Mouse (Mus musculus) macrophage (primary cell): ENCODE results near the gene Pex5. TPM values are rescaled to one million over a fixed set of nuclear protein-coding genes. Genes with fewer than 3 reads are reported as not detected.

Experiments
- H3K27ac ChIP-seq: fragments of 350-480 bp; formaldehyde crosslinking; 2 replicates; pipeline ENCODE4 v1.9.0; 2021
- H3K36me3 ChIP-seq: fragments of 350-480 bp; formaldehyde crosslinking; 2 replicates; pipeline ENCODE4 v1.9.0; 2021; ENCODE audit errors: inconsistent target
- H3K4me3 ChIP-seq: fragments of 350-480 bp; formaldehyde crosslinking; 2 replicates; pipeline ENCODE4 v1.9.0; 2021; ENCODE audit errors: inconsistent target
- H3K79me2 ChIP-seq: fragments of 350-480 bp; formaldehyde crosslinking; 2 replicates; pipeline ENCODE4 v1.9.0; 2021; ENCODE audit errors: inconsistent target
- WGBS: methylation state at CpG from one replicate; pipeline ENCODE4 v1.1.7; 2026; ENCODE audit warnings: inconsistent platforms; ENCODE audit not compliant: missing documents; 5-methylcytosine and 5-hydroxymethylcytosine counted together
- polyA plus RNA-seq: library from polyadenylated mRNA; stranded (reverse); fragments of 250-400 nt; gene quantifications from 3 replicates; pipeline ENCODE4 v1.2.4, GENCODE M21; 2018; ENCODE audit warnings: inconsistent platforms

The Pex5 gene
- polyA plus RNA-seq, 1 experiment from 2014 or later: 10.3 TPM

- H3K79me2 ChIP-seq: no peaks in the 10 kb centered on the region
- H3K4me3 ChIP-seq: no peak overlapping the region
- H3K36me3 ChIP-seq: no peaks in the 10 kb centered on the region
- H3K27ac ChIP-seq: peak overlapping the region; percentile 68
- WGBS: 31% methylated on average over 6 of the region's 6 CpGs
These were observed 55.9 kb downstream of the Pex5 start for GRCm38 (mm10) chr6:124358953-124359352.

GRCm38 (mm10) chr6:124353246-124353645 is 61.6 kb downstream of the Pex5 start:
- H3K79me2 ChIP-seq: no peaks in the 10 kb centered on the region
- H3K4me3 ChIP-seq: no peak overlapping the region
- H3K27ac ChIP-seq: no peak overlapping the region
- 32% methylated on average over 2 of the region's 2 CpGs for WGBS
- no peaks in the 10 kb centered on the region for H3K36me3 ChIP-seq

Other genes with a start within 250 kb of the Pex5 start
- gene Vmn2r27, start 183.2 kb downstream of the Pex5 start, polyA plus RNA-seq: not detected in 3 replicates
- 1.3 to 3.2 TPM (median 1.4 TPM) in 3 replicates for gene Cd163, start 110.4 kb downstream of the Pex5 start, polyA plus RNA-seq
- gene Clstn3, start 49.7 kb upstream of the Pex5 start, polyA plus RNA-seq: 0.08 to 0.34 TPM in 2 of 3 replicates, not detected in the other
- gene C1rl, start 78.0 kb upstream of the Pex5 start, polyA plus RNA-seq: 2.9 to 4.9 TPM (median 3.0 TPM) in 3 replicates
- 3.5 to 6.5 TPM (median 4.8 TPM) in 3 replicates for gene C1ra, start 97.3 kb upstream of the Pex5 start, polyA plus RNA-seq
- gene C1s1, start 127.3 kb upstream of the Pex5 start, polyA plus RNA-seq: not detected in 3 replicates
- gene C1rb, start 155.2 kb upstream of the Pex5 start, polyA plus RNA-seq: not detected in 3 replicates
- gene C1s2, start 221.0 kb upstream of the Pex5 start, polyA plus RNA-seq: not detected in 3 replicates
- 42.1 to 61.4 TPM (median 45.7 TPM) in 3 replicates for gene Lpcat3, start 248.0 kb upstream of the Pex5 start, polyA plus RNA-seq